Mouse (Mus musculus): ENCODE measurements around the gene Pla1a. TPM values are rescaled to one million over a fixed set of nuclear protein-coding genes. Genes with fewer than 3 reads are reported as not detected.

The Pla1a gene
- polyA plus RNA-seq, 1 experiment: not detected

- H3K4me1 ChIP-seq: peaks cover 46% of the 10 kb centered on the region
- H3K9me3 ChIP-seq: no peaks in the 10 kb centered on the region
- TF ChIP-seq GATA1 (IDR thresholded peaks at IDR 0.05; ENCODE audit: borderline replicate concordance, low read length) (no peak), FLI1 (IDR thresholded peaks at IDR 0.05; ENCODE audit: low read length) (no peak)
- H3K27me3 ChIP-seq (replicated peaks): peaks cover 21% of the 10 kb centered on the region
- no peaks in the 10 kb centered on the region for H3K36me3 ChIP-seq (replicated peaks; ENCODE audit: low read length)
- H3K4me3 ChIP-seq (replicated peaks): no peak overlapping the region
These were observed 39.0 kb upstream of the Pla1a start for GRCm38 (mm10) chr16:38471697-38472506.

GRCm38 (mm10) chr16:38469437-38469836 is 36.5 kb upstream of the Pla1a start:
- H3K9me3 ChIP-seq: no peaks in the 10 kb centered on the region
- H3K27me3 ChIP-seq (replicated peaks): peaks cover 25% of the 10 kb centered on the region
- peaks cover 49% of the 10 kb centered on the region for H3K4me1 ChIP-seq
- no peaks in the 10 kb centered on the region for H3K36me3 ChIP-seq (replicated peaks; ENCODE audit: low read length)
- H3K4me3 ChIP-seq (replicated peaks): no peak overlapping the region
- no peak for TF ChIP-seq FLI1 (IDR thresholded peaks at IDR 0.05; ENCODE audit: low read length)
- no peak for TF ChIP-seq GATA1 (IDR thresholded peaks at IDR 0.05; ENCODE audit: borderline replicate concordance, low read length)

GRCm38 (mm10) chr16:38468706-38469018 is 35.7 kb upstream of the Pla1a start:
- no peaks in the 10 kb centered on the region for H3K36me3 ChIP-seq (replicated peaks; ENCODE audit: low read length)
- TF ChIP-seq GATA1 (IDR thresholded peaks at IDR 0.05; ENCODE audit: borderline replicate concordance, low read length): no peak
- peaks cover 27% of the 10 kb centered on the region for H3K27me3 ChIP-seq (replicated peaks)
- H3K4me3 ChIP-seq (replicated peaks): no peak overlapping the region
- no peaks in the 10 kb centered on the region for H3K9me3 ChIP-seq
- peaks cover 49% of the 10 kb centered on the region for H3K4me1 ChIP-seq

GRCm38 (mm10) chr16:38467917-38468705 is 35.2 kb upstream of the Pla1a start:
- Histone ChIP-seq H3K4me3 (replicated peaks) (peak overlapping the region; percentile 38), H3K9me3 (no peaks in the 10 kb centered on the region), H3K27me3 (replicated peaks) (peaks cover 29% of the 10 kb centered on the region), H3K36me3 (replicated peaks; ENCODE audit: low read length) (no peaks in the 10 kb centered on the region), H3K4me1 (peaks cover 50% of the 10 kb centered on the region)
- TF ChIP-seq GATA1 (IDR thresholded peaks at IDR 0.05; ENCODE audit: borderline replicate concordance, low read length) (no peak), FLI1 (IDR thresholded peaks at IDR 0.05; ENCODE audit: low read length) (no peak)

- H3K27me3 ChIP-seq (replicated peaks): peaks cover 31% of the 10 kb centered on the region
- no peaks in the 10 kb centered on the region for H3K36me3 ChIP-seq (replicated peaks; ENCODE audit: low read length)
- H3K4me1 ChIP-seq: peaks cover 54% of the 10 kb centered on the region
- H3K4me3 ChIP-seq (replicated peaks): no peak overlapping the region
- TF ChIP-seq FLI1 (IDR thresholded peaks at IDR 0.05; ENCODE audit: low read length): no peak
- TF ChIP-seq GATA1 (IDR thresholded peaks at IDR 0.05; ENCODE audit: borderline replicate concordance, low read length): no peak
- no peaks in the 10 kb centered on the region for H3K9me3 ChIP-seq
These were observed 34.4 kb upstream of the Pla1a start for GRCm38 (mm10) chr16:38467091-38467916.

- H3K4me1 ChIP-seq: peaks cover 56% of the 10 kb centered on the region
These were observed 33.1 kb upstream of the Pla1a start for GRCm38 (mm10) chr16:38466089-38466488.

GRCm38 (mm10) chr16:38463305-38463704 is 30.4 kb upstream of the Pla1a start:
- TF ChIP-seq FLI1 (IDR thresholded peaks at IDR 0.05; ENCODE audit: low read length) (no peak), GATA1 (IDR thresholded peaks at IDR 0.05; ENCODE audit: borderline replicate concordance, low read length) (no peak)
- Histone ChIP-seq H3K9me3 (no peaks in the 10 kb centered on the region), H3K4me1 (peaks cover 50% of the 10 kb centered on the region), H3K36me3 (replicated peaks; ENCODE audit: low read length) (no peaks in the 10 kb centered on the region), H3K27me3 (replicated peaks) (peaks cover 26% of the 10 kb centered on the region), H3K4me3 (replicated peaks) (no peak overlapping the region)

More at GRCm38 (mm10) chr16:38466089-38466488, 33.1 kb upstream of the Pla1a start:
- Histone ChIP-seq H3K4me3 (replicated peaks) (no peak overlapping the region), H3K9me3 (no peaks in the 10 kb centered on the region), H3K36me3 (replicated peaks; ENCODE audit: low read length) (no peaks in the 10 kb centered on the region), H3K27me3 (replicated peaks) (peaks cover 34% of the 10 kb centered on the region)
- TF ChIP-seq FLI1 (IDR thresholded peaks at IDR 0.05; ENCODE audit: low read length) (no peak), GATA1 (IDR thresholded peaks at IDR 0.05; ENCODE audit: borderline replicate concordance, low read length) (no peak)

GRCm38 (mm10) chr16:38462161-38462560 is 29.2 kb upstream of the Pla1a start:
- Histone ChIP-seq H3K4me3 (replicated peaks) (no peak overlapping the region), H3K27me3 (replicated peaks) (peaks cover 17% of the 10 kb centered on the region), H3K4me1 (peaks cover 39% of the 10 kb centered on the region), H3K36me3 (replicated peaks; ENCODE audit: low read length) (no peaks in the 10 kb centered on the region), H3K9me3 (no peaks in the 10 kb centered on the region)
- TF ChIP-seq FLI1 (IDR thresholded peaks at IDR 0.05; ENCODE audit: low read length) (no peak), GATA1 (IDR thresholded peaks at IDR 0.05; ENCODE audit: borderline replicate concordance, low read length) (no peak)

GRCm38 (mm10) chr16:38461749-38462148 is 28.8 kb upstream of the Pla1a start:
- Histone ChIP-seq H3K4me3 (replicated peaks) (no peak overlapping the region), H3K36me3 (replicated peaks; ENCODE audit: low read length) (no peaks in the 10 kb centered on the region)

More at GRCm38 (mm10) chr16:38461749-38462148, 28.8 kb upstream of the Pla1a start:
- TF ChIP-seq FLI1 (IDR thresholded peaks at IDR 0.05; ENCODE audit: low read length) (no peak), GATA1 (IDR thresholded peaks at IDR 0.05; ENCODE audit: borderline replicate concordance, low read length) (no peak)
- peaks cover 41% of the 10 kb centered on the region for H3K4me1 ChIP-seq
- H3K9me3 ChIP-seq: no peaks in the 10 kb centered on the region
- peaks cover 15% of the 10 kb centered on the region for H3K27me3 ChIP-seq (replicated peaks)
